Mouse (Mus musculus) bone marrow, adult 2 months (tissue): ENCODE data around the gene Psmb5. TPM values are rescaled to one million over a fixed set of nuclear protein-coding genes. Genes with fewer than 3 reads are reported as not detected.
A peak's percentile ranks its signal among the peaks of the same experiment; 100 is the strongest.

ENCODE experiments used
- H3K27ac ChIP-seq: fragments of 200-500 bp; 2 replicates; pipeline ENCODE4 v1.5.1; 2012; ENCODE audit warnings: low read depth, mild to moderate bottlenecking, control low read depth, inconsistent platforms, low read length; ENCODE audit not compliant: control insufficient read depth, poor library complexity, insufficient read depth
- H3K4me1 ChIP-seq: fragments of 200-500 bp; 2 replicates; pipeline ENCODE4 v1.6.1; 2011; ENCODE audit warnings: low read length; ENCODE audit not compliant: control insufficient read depth, insufficient read depth
- H3K4me3 ChIP-seq: fragments of 200-500 bp; replicated peaks from 2 replicates; pipeline ENCODE3; 2011; ENCODE audit warnings: mild to moderate bottlenecking, low read depth, low read length, control low read depth; ENCODE audit not compliant: control insufficient read depth
- CTCF ChIP-seq: fragments of 200-500 bp; IDR thresholded peaks from 2 replicates; pipeline ENCODE4 v1.5.1; 2011; ENCODE audit warnings: low read length, control low read depth; ENCODE audit not compliant: control insufficient read depth, insufficient read depth
- POLR2A ChIP-seq: fragments of 200-500 bp; IDR thresholded peaks from 2 replicates; pipeline ENCODE4 v1.6.1; 2011; ENCODE audit warnings: low read depth, mild to moderate bottlenecking, control low read depth, low read length, borderline replicate concordance; ENCODE audit not compliant: control insufficient read depth
- WGBS: fragments of 180-500 bp; shearing (Covaris S2); methylation state at CpG from one replicate; pipeline ENCODE4 v1.1.7; 2018; 5-methylcytosine and 5-hydroxymethylcytosine counted together
- polyA plus RNA-seq: library from polyadenylated mRNA; stranded (reverse); fragments of >200 nt; gene quantifications from 2 replicates; pipeline ENCODE4 v1.2.4, GENCODE M21; 2011; ENCODE audit warnings: low replicate concordance; ENCODE audit not compliant: missing spikeins, insufficient read depth, insufficient read length

Psmb5 gene
- polyA plus RNA-seq, 1 experiment = 91.4 TPM

GRCm38 (mm10) chr14:54568694-54569414, 49.0 kb downstream of the Psmb5 start:
- Histone ChIP-seq H3K27ac (no peak overlapping the region), H3K4me3 (no peak overlapping the region), H3K4me1 (no peaks in the 10 kb centered on the region)
- WGBS = 73% methylated on average over 15 of the region's 15 CpGs
- TF ChIP-seq CTCF (peak; percentile 72), POLR2A (no peak)

Other genes starting within 250 kb of the Psmb5 start
- gene Slc7a7, start 200.2 kb downstream of the Psmb5 start, polyA plus RNA-seq = 5.8 and 15.2 TPM in 2 replicates
- gene Mrpl52, start 191.1 kb downstream of the Psmb5 start, polyA plus RNA-seq = 81.1 and 169 TPM in 2 replicates
- 6.7 and 17.2 TPM in 2 replicates for gene Mmp14, start 186.4 kb downstream of the Psmb5 start, polyA plus RNA-seq
- 21.5 and 29.0 TPM in 2 replicates for gene Lrp10, start 153.9 kb downstream of the Psmb5 start, polyA plus RNA-seq
- 0.80 TPM in 1 of 2 replicates, not detected in the other for gene Rem2, start 141.9 kb downstream of the Psmb5 start, polyA plus RNA-seq
- gene Prmt5, start 100.5 kb downstream of the Psmb5 start, polyA plus RNA-seq = 15.6 and 49.1 TPM in 2 replicates
- 32.6 and 33.5 TPM in 2 replicates for gene Haus4, start 63.4 kb downstream of the Psmb5 start, polyA plus RNA-seq
- 5.1 TPM in 1 of 2 replicates, not detected in the other for gene Ajuba, start 40.5 kb downstream of the Psmb5 start, polyA plus RNA-seq
- 6.6 and 10.2 TPM in 2 replicates for gene 4931414P19Rik, start 12.0 kb downstream of the Psmb5 start, polyA plus RNA-seq
- 0.47 TPM in 1 of 2 replicates, not detected in the other for gene Psmb11, start 3.4 kb upstream of the Psmb5 start, polyA plus RNA-seq
- gene Gm17606, start 22.9 kb upstream of the Psmb5 start, polyA plus RNA-seq = not detected in 2 replicates
- gene Cdh24, start 23.3 kb upstream of the Psmb5 start, polyA plus RNA-seq = 4.1 and 7.0 TPM in 2 replicates
- gene 1700123O20Rik, start 68.2 kb upstream of the Psmb5 start, polyA plus RNA-seq = 14.8 and 35.0 TPM in 2 replicates
- gene Acin1, start 68.9 kb upstream of the Psmb5 start, polyA plus RNA-seq = 284 and 378 TPM in 2 replicates
- not detected in 2 replicates for gene Gm29776, start 80.8 kb upstream of the Psmb5 start, polyA plus RNA-seq
- gene Cebpe, start 94.2 kb upstream of the Psmb5 start, polyA plus RNA-seq = 41.3 and 90.9 TPM in 2 replicates
- 2.6 and 4.5 TPM in 2 replicates for gene Slc7a8, start 163.9 kb upstream of the Psmb5 start, polyA plus RNA-seq
- not detected in 2 replicates for gene Rnf212b, start 196.1 kb upstream of the Psmb5 start, polyA plus RNA-seq